Mouse (Mus musculus) ES-E14 (cell line): ENCODE results near the gene Ell. TPM values are rescaled to one million over a fixed set of nuclear protein-coding genes. Genes with fewer than 3 reads are reported as not detected.

Experiments
- DNase-seq: peaks from one replicate; pipeline ENCODE4 v3.0.0-alpha.2; 2013; ENCODE audit warnings: low read depth, low spot score
- H3K27ac ChIP-seq: 2 replicates; pipeline ENCODE4 v1.5.1; 2012; ENCODE audit warnings: low read depth, mild to moderate bottlenecking, low read length, moderate library complexity, mixed read lengths; ENCODE audit not compliant: poor library complexity, insufficient read depth, severe bottlenecking
- H3K36me3 ChIP-seq: 2 replicates; pipeline ENCODE4 v1.6.1; 2012; ENCODE audit warnings: mild to moderate bottlenecking, low read length, moderate library complexity, mixed read lengths; ENCODE audit not compliant: control insufficient read depth, poor library complexity, insufficient read depth, severe bottlenecking
- H3K4me1 ChIP-seq, 2 experiments: fragments of 150-350 bp in 1 of 2; sonication (generic) in 1 of 2; 2 replicates each; pipeline ENCODE4 v1.6.1; 2012; ENCODE audit warnings: low read length in 2 of 2, mild to moderate bottlenecking in 1 of 2, mixed read lengths in 1 of 2; ENCODE audit not compliant: control insufficient read depth in 2 of 2, insufficient read depth in 2 of 2, poor library complexity in 1 of 2
- H3K4me3 ChIP-seq, 2 experiments: fragments of 150-350 bp in 1 of 2; sonication (generic) in 1 of 2; 2 replicates each; pipeline ENCODE4 v1.5.1; 2012; ENCODE audit warnings: low read length in 2 of 2, low read depth in 1 of 2, mild to moderate bottlenecking in 1 of 2, mixed read lengths in 1 of 2; ENCODE audit not compliant: insufficient read depth in 1 of 2, poor library complexity in 1 of 2, severe bottlenecking in 1 of 2
- H3K9ac ChIP-seq: 2 replicates; pipeline ENCODE4 v1.6.1; 2012; ENCODE audit warnings: low read depth, mild to moderate bottlenecking, low read length, mixed read lengths; ENCODE audit not compliant: poor library complexity, insufficient read depth, severe bottlenecking
- H3K9me3 ChIP-seq: fragments of 150-350 bp; sonication (generic); 2 replicates; pipeline ENCODE4 v1.6.1; 2012; ENCODE audit warnings: low read depth, mild to moderate bottlenecking, low read length; ENCODE audit not compliant: control insufficient read depth, insufficient read depth
- CHD2 ChIP-seq: IDR thresholded peaks from 2 replicates; pipeline ENCODE4 v1.6.1; 2014; ENCODE audit warnings: mild to moderate bottlenecking, low read depth, low read length, inconsistent platforms
- HCFC1 ChIP-seq: IDR thresholded peaks from 2 replicates; pipeline ENCODE4 v1.6.1; 2012; ENCODE audit warnings: low read length, inconsistent platforms, borderline replicate concordance; ENCODE audit not compliant: insufficient read depth
- MAFK ChIP-seq: IDR thresholded peaks from 2 replicates; pipeline ENCODE4 v1.6.1; 2014; ENCODE audit warnings: mild to moderate bottlenecking, low read depth, low read length, inconsistent platforms; ENCODE audit not compliant: insufficient read depth
- ZC3H11A ChIP-seq: IDR thresholded peaks from 2 replicates; pipeline ENCODE4 v1.6.1; 2012; ENCODE audit warnings: low read depth, mild to moderate bottlenecking, inconsistent platforms, low read length, borderline replicate concordance
- ZNF384 ChIP-seq: IDR thresholded peaks from 2 replicates; pipeline ENCODE4 v1.6.1; 2012; ENCODE audit warnings: low read depth, low read length, inconsistent platforms
- in situ Hi-C, 2 experiments: fragments of 600-800 bp; cut with MboI; formaldehyde crosslinking; loops; one replicate each; pipeline ENCODE4 v1.15.1; 2025; ENCODE audit warnings: low sequenced_read_pairs in 2 of 2, inconsistent platforms in 1 of 2; ENCODE audit not compliant: unreplicated experiment in 2 of 2
- total RNA-seq: library from RNA; depleted of rRNA; stranded (reverse); fragments of 300-350 nt; gene quantifications from 2 replicates; pipeline ENCODE4 v1.2.3, GENCODE M21; 2012

Ell gene
- total RNA-seq, 1 experiment = 15.8 TPM

GRCm38 (mm10) chr8:70564696-70565235, 25.5 kb downstream of the Ell start:
- Histone ChIP-seq H3K4me1 (peaks cover 0 to 22% of the 10 kb centered on the region in 2 experiments; a peak in 2 of 4 replicates), H3K9me3 (no peaks in the 10 kb centered on the region), H3K9ac (no peak overlapping the region), H3K4me3 (no peak overlapping the region), H3K27ac (no peak overlapping the region), H3K36me3 (no peaks in the 10 kb centered on the region; the same call in 1 of the 2 replicates)
- no peak for DNase-seq
- TF ChIP-seq HCFC1 (no peak), CHD2 (no peak), ZC3H11A (no peak)
- in situ Hi-C loops = no loop called here

DNA sequence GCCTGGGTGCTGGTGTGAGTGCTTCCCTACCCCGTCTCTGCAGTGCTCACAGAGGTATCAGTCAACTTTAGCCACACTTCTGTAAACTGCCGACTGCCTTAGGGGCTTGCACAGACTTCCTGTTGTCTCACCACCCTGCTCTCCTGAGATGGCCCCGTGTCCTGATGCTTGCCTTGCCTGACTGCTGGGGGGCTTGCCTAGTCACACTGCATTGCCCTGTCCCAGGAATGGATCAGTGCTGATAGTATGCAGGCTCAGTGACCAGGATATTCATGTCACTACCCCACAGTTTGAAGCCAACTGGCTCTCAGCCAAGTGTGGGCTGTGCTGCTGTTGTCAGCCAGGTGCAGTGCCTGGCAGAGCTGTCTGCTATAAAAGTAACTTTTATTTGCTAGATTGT, 26.3 kb downstream of the Ell start:
- TF ChIP-seq CHD2 = no peak
- no peak for TF ChIP-seq ZC3H11A
- no peak for TF ChIP-seq HCFC1
- Histone ChIP-seq H3K36me3 (no peaks in the 10 kb centered on the region; the same call in 1 of the 2 replicates), H3K9ac (no peak overlapping the region), H3K4me3 (no peak overlapping the region), H3K4me1 (peaks cover 2 to 24% of the 10 kb centered on the region in 2 experiments; a peak in 2 of 4 replicates), H3K27ac (peak overlapping the region; percentile 26; the same call in 1 of the 2 replicates), H3K9me3 (no peaks in the 10 kb centered on the region)
- in situ Hi-C loops = no loop called here
- no peak for DNase-seq

DNA sequence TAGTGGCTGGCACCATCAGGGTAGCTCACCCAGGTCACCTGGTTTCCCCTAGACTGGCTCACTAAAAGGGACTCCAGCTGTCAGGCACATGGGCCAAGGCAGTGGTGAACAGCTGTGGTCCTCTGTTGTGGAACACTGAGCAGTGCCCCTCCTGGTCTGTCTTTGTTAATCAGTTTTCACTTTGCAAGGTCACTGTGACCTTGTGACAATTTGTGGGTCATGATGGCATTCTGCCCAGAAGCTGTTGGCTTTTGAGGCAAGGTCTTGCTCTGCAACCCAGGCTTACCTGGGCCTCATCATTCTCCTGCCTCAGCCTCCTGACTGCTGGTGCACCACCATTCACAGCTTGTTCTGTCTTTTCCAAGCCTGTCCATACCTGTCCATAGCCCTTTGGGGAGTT, 31.1 kb downstream of the Ell start:
- DNase-seq = no peak
- peaks cover 2 to 6% of the 10 kb centered on the region in 2 experiments; a peak in 1 of 4 replicates for H3K4me1 ChIP-seq
- no peak overlapping the region for H3K27ac ChIP-seq
- H3K36me3 ChIP-seq = peaks cover 6% of the 10 kb centered on the region; the same call in 1 of the 2 replicates
- TF ChIP-seq CHD2 (no peak), MAFK (no peak), ZNF384 (no peak), ZC3H11A (no peak), HCFC1 (no peak)
- in situ Hi-C loops = no loop called here
- no peaks in the 10 kb centered on the region for H3K9me3 ChIP-seq
- H3K4me3 ChIP-seq = no peak overlapping the region
- H3K9ac ChIP-seq = no peak overlapping the region

DNA sequence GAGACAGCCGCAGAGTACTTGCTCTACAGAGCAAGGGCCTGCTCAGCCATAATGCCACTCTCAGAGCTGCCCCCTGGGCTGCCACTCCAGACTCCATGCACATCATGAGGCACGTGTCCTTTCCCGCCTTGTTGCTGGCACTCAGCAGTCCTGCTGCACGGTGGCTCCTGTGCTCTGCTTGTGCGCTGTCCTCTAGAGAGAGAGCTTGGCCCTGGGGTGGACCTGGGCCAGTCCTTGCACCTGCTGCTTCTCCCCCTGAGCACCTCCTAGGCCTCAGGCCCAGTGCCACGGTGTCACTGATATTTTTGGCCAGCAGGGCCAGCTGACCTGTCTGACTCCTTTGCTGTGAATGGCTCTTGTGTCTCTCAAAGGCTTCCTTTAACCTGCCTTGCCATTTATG, 31.7 kb downstream of the Ell start:
- Histone ChIP-seq H3K4me3 (no peak overlapping the region), H3K4me1 (peaks cover 2 to 4% of the 10 kb centered on the region in 2 experiments; a peak in 1 of 4 replicates), H3K9ac (no peak overlapping the region), H3K36me3 (peaks cover 6% of the 10 kb centered on the region; the same call in 1 of the 2 replicates), H3K9me3 (no peaks in the 10 kb centered on the region), H3K27ac (no peak overlapping the region)
- in situ Hi-C loops = no loop called here
- no peak for TF ChIP-seq HCFC1
- TF ChIP-seq ZC3H11A = no peak
- TF ChIP-seq MAFK = no peak
- TF ChIP-seq CHD2 = no peak
- no peak for TF ChIP-seq ZNF384
- DNase-seq = no peak

DNA sequence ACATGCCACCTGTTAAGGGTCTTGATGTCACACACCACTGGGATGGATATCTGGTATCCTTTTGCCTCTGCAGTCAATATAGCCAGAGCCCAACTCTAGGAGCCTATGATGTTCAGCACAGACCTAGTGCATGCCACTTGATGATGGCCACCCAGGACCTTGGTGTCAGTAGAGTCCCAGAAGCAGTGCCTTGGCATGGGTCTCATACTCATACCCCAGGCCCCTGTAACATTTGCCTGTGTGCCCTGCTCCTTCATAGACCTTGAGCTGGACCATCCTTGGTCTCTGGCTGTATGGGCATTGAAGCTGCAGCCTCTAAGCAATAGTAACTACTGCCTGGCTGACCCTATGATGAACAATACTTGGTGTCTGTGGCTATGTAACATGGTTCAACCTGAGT, 35.0 kb downstream of the Ell start:
- TF ChIP-seq HCFC1 = no peak
- no peak for TF ChIP-seq ZC3H11A
- TF ChIP-seq MAFK = no peak
- TF ChIP-seq CHD2 = no peak
- no peak for TF ChIP-seq ZNF384
- no peak for DNase-seq
- H3K27ac ChIP-seq = no peak overlapping the region
- peaks cover 19% of the 10 kb centered on the region for H3K36me3 ChIP-seq
- H3K9me3 ChIP-seq = no peaks in the 10 kb centered on the region
- no peak overlapping the region for H3K4me3 ChIP-seq
- in situ Hi-C loops = no loop called here
- no peak overlapping the region for H3K9ac ChIP-seq
- peaks cover 2 to 4% of the 10 kb centered on the region in 2 experiments; a peak in 1 of 4 replicates for H3K4me1 ChIP-seq
